Mouse (Mus musculus): ENCODE data around the gene Rcbtb1.

GRCm38 (mm10) chr14:59226240-59226639 lies 25.2 kb downstream of the Rcbtb1 start:
- TF ChIP-seq CTCF (IDR thresholded peaks at IDR 0.05; ENCODE audit: insufficient read depth, low read length) (no peak), POLR2A (IDR thresholded peaks at IDR 0.05; ENCODE audit: borderline replicate concordance, extremely low read depth, low read depth, low read length) (no peak)

Data from lung, adult 2 months (tissue).